Mouse (Mus musculus) ES-E14 (cell line): ENCODE data around the gene Cx3cr1. TPM values are rescaled to one million over a fixed set of nuclear protein-coding genes. Genes with fewer than 3 reads are reported as not detected.
A peak's percentile ranks its signal among the peaks of the same experiment; 100 is the strongest.

ENCODE experiments used
- DNase-seq: peaks from one replicate; pipeline ENCODE4 v3.0.0-alpha.2; 2013; ENCODE audit warnings: low read depth, low spot score
- H3K27ac ChIP-seq: 2 replicates; pipeline ENCODE4 v1.5.1; 2012; ENCODE audit warnings: low read depth, mild to moderate bottlenecking, low read length, moderate library complexity, mixed read lengths; ENCODE audit not compliant: poor library complexity, insufficient read depth, severe bottlenecking
- H3K36me3 ChIP-seq: 2 replicates; pipeline ENCODE4 v1.6.1; 2012; ENCODE audit warnings: mild to moderate bottlenecking, low read length, moderate library complexity, mixed read lengths; ENCODE audit not compliant: control insufficient read depth, poor library complexity, insufficient read depth, severe bottlenecking
- H3K4me1 ChIP-seq, 2 experiments: fragments of 150-350 bp in 1 of 2; sonication (generic) in 1 of 2; 2 replicates each; pipeline ENCODE4 v1.6.1; 2012; ENCODE audit warnings: low read length in 2 of 2, mild to moderate bottlenecking in 1 of 2, mixed read lengths in 1 of 2; ENCODE audit not compliant: control insufficient read depth in 2 of 2, insufficient read depth in 2 of 2, poor library complexity in 1 of 2
- H3K4me3 ChIP-seq, 2 experiments: fragments of 150-350 bp in 1 of 2; sonication (generic) in 1 of 2; 2 replicates each; pipeline ENCODE4 v1.5.1; 2012; ENCODE audit warnings: low read length in 2 of 2, low read depth in 1 of 2, mild to moderate bottlenecking in 1 of 2, mixed read lengths in 1 of 2; ENCODE audit not compliant: insufficient read depth in 1 of 2, poor library complexity in 1 of 2, severe bottlenecking in 1 of 2
- H3K9ac ChIP-seq: 2 replicates; pipeline ENCODE4 v1.6.1; 2012; ENCODE audit warnings: low read depth, mild to moderate bottlenecking, low read length, mixed read lengths; ENCODE audit not compliant: poor library complexity, insufficient read depth, severe bottlenecking
- H3K9me3 ChIP-seq: fragments of 150-350 bp; sonication (generic); 2 replicates; pipeline ENCODE4 v1.6.1; 2012; ENCODE audit warnings: low read depth, mild to moderate bottlenecking, low read length; ENCODE audit not compliant: control insufficient read depth, insufficient read depth
- CHD2 ChIP-seq: IDR thresholded peaks from 2 replicates; pipeline ENCODE4 v1.6.1; 2014; ENCODE audit warnings: mild to moderate bottlenecking, low read depth, low read length, inconsistent platforms
- HCFC1 ChIP-seq: IDR thresholded peaks from 2 replicates; pipeline ENCODE4 v1.6.1; 2012; ENCODE audit warnings: low read length, inconsistent platforms, borderline replicate concordance; ENCODE audit not compliant: insufficient read depth
- MAFK ChIP-seq: IDR thresholded peaks from 2 replicates; pipeline ENCODE4 v1.6.1; 2014; ENCODE audit warnings: mild to moderate bottlenecking, low read depth, low read length, inconsistent platforms; ENCODE audit not compliant: insufficient read depth
- ZC3H11A ChIP-seq: IDR thresholded peaks from 2 replicates; pipeline ENCODE4 v1.6.1; 2012; ENCODE audit warnings: low read depth, mild to moderate bottlenecking, inconsistent platforms, low read length, borderline replicate concordance
- ZNF384 ChIP-seq: IDR thresholded peaks from 2 replicates; pipeline ENCODE4 v1.6.1; 2012; ENCODE audit warnings: low read depth, low read length, inconsistent platforms
- in situ Hi-C, 2 experiments: fragments of 600-800 bp; cut with MboI; formaldehyde crosslinking; loops; one replicate each; pipeline ENCODE4 v1.15.1; 2025; ENCODE audit warnings: low sequenced_read_pairs in 2 of 2, inconsistent platforms in 1 of 2; ENCODE audit not compliant: unreplicated experiment in 2 of 2
- total RNA-seq: library from RNA; depleted of rRNA; stranded (reverse); fragments of 300-350 nt; gene quantifications from 2 replicates; pipeline ENCODE4 v1.2.3, GENCODE M21; 2012

The Cx3cr1 gene
- total RNA-seq, 1 experiment = 0.09 TPM

GRCm38 (mm10) chr9:119895040-119895721 is 174.5 kb downstream of the Cx3cr1 start:
- Histone ChIP-seq H3K36me3 (0 out of 2 replicates have a peak, but pooled peaks cover 2% of the 10 kb centered on the region), H3K9me3 (no peaks in the 10 kb centered on the region), H3K4me1 (0 out of 4 replicates have a peak, but pooled peaks cover 0 to 4% of the 10 kb centered on the region in 2 experiments), H3K4me3 (peak overlapping the region; percentile 93), H3K9ac (peak overlapping the region; percentile 91), H3K27ac (peak overlapping the region; percentile 60)
- no peak for DNase-seq
- in situ Hi-C loops = no loop called here
- TF ChIP-seq ZC3H11A = no peak
- TF ChIP-seq ZNF384 = no peak
- TF ChIP-seq CHD2 = no peak
- TF ChIP-seq HCFC1 = no peak
- no peak for TF ChIP-seq MAFK

- Histone ChIP-seq H3K9ac (peak within 1 kb of the TSS; percentile 91), H3K4me3 (peak within 1 kb of the TSS; percentile 93), H3K9me3 (no peaks in the 10 kb centered on the region), H3K27ac (peak within 1 kb of the TSS; percentile 60), H3K36me3 (0 out of 2 replicates have a peak, but pooled peaks cover 2% of the 10 kb centered on the region), H3K4me1 (0 out of 4 replicates have a peak, but pooled peaks cover 0 to 4% of the 10 kb centered on the region in 2 experiments)
- TF ChIP-seq CHD2 = 0 out of 2 replicates have a peak, but pooled peaks have one; percentile 29
- TF ChIP-seq ZNF384 = no peak
- TF ChIP-seq HCFC1 = peak; percentile 77
- TF ChIP-seq ZC3H11A = no peak
- TF ChIP-seq MAFK = no peak
- in situ Hi-C loops = no loop called here
- peak; percentile 99 for DNase-seq
Observed at GRCm38 (mm10) chr9:119894339-119895009, 175.2 kb downstream of the Cx3cr1 start, which contains the start of gene Wdr48. Gene Wdr48, plus strand, starts transcription at chr9:119894878.

- H3K27ac ChIP-seq = no peak overlapping the region
- H3K9ac ChIP-seq = no peak overlapping the region
Observed at GRCm38 (mm10) chr9:119893881-119894280, 175.8 kb downstream of the Cx3cr1 start.

GRCm38 (mm10) chr9:119890692-119891091 is 179.0 kb downstream of the Cx3cr1 start:
- TF ChIP-seq HCFC1 (no peak), ZNF384 (0 out of 2 replicates have a peak, but pooled peaks have one; percentile 37), ZC3H11A (peak; percentile 26; the same call in 1 of the 2 replicates), CHD2 (no peak), MAFK (no peak)
- Histone ChIP-seq H3K4me1 (no peaks in the 10 kb centered on the region), H3K36me3 (no peaks in the 10 kb centered on the region), H3K27ac (no peak overlapping the region), H3K9ac (no peak overlapping the region), H3K9me3 (no peaks in the 10 kb centered on the region; the same call in 1 of the 2 replicates), H3K4me3 (no peak overlapping the region)
- in situ Hi-C loops = no loop called here
- DNase-seq = no peak

More at GRCm38 (mm10) chr9:119893881-119894280, 175.8 kb downstream of the Cx3cr1 start:
- in situ Hi-C loops = no loop called here
- no peak for DNase-seq
- Histone ChIP-seq H3K4me3 (peak overlapping the region in 1 of 2 experiments; percentile 93; a peak in 2 of 4 replicates), H3K36me3 (0 out of 2 replicates have a peak, but pooled peaks cover 2% of the 10 kb centered on the region), H3K9me3 (no peaks in the 10 kb centered on the region), H3K4me1 (0 out of 4 replicates have a peak, but pooled peaks cover 0 to 4% of the 10 kb centered on the region in 2 experiments)
- TF ChIP-seq MAFK (no peak), CHD2 (no peak), ZC3H11A (no peak), HCFC1 (no peak), ZNF384 (no peak)
